Mouse (Mus musculus) neural tube, embryonic 14.5 days (tissue): ENCODE measurements around the gene Adam11. TPM values are rescaled to one million over a fixed set of nuclear protein-coding genes. Genes with fewer than 3 reads are reported as not detected.

Experiments used
- ATAC-seq: fragments of 200-750 bp; cut with Nextera tagmentation; 2 replicates; pipeline ENCODE4 v1.8.0; 2017; ENCODE audit warnings: low read depth, mild to moderate bottlenecking, moderate TSS enrichment, moderate library complexity
- H3K27ac ChIP-seq: fragments of 300-500 bp; sonication (generic); 2 replicates; pipeline ENCODE4 v1.5.1; 2014; ENCODE audit warnings: low read depth, mild to moderate bottlenecking, control low read depth, low read length, moderate library complexity, mixed read lengths
- H3K27me3 ChIP-seq: fragments of 300-500 bp; sonication (generic); 2 replicates; pipeline ENCODE4 v1.6.1; 2014; ENCODE audit warnings: low read length; ENCODE audit not compliant: control insufficient read depth, insufficient read depth
- H3K36me3 ChIP-seq: fragments of 300-500 bp; sonication (generic); 2 replicates; pipeline ENCODE4 v1.6.1; 2014; ENCODE audit warnings: low read length, mixed read lengths; ENCODE audit not compliant: control insufficient read depth, insufficient read depth
- H3K4me1 ChIP-seq: fragments of 300-500 bp; sonication (generic); 2 replicates; pipeline ENCODE4 v1.6.1; 2014; ENCODE audit warnings: low read length; ENCODE audit not compliant: control insufficient read depth, insufficient read depth
- H3K4me2 ChIP-seq: fragments of 300-500 bp; sonication (generic); 2 replicates; pipeline ENCODE4 v1.6.1; 2014; ENCODE audit warnings: mild to moderate bottlenecking, low read depth, low read length, control low read depth
- H3K4me3 ChIP-seq: fragments of 300-500 bp; sonication (generic); 2 replicates; pipeline ENCODE4 v1.5.1; 2014; ENCODE audit warnings: low read depth, low read length, control low read depth, mixed read lengths
- H3K9ac ChIP-seq: fragments of 300-500 bp; sonication (generic); replicated peaks from 2 replicates; pipeline ENCODE4 v1.6.1; 2014; ENCODE audit warnings: low read depth, mild to moderate bottlenecking, control low read depth, low read length, mixed read lengths
- H3K9me3 ChIP-seq: fragments of 300-500 bp; sonication (generic); 2 replicates; pipeline ENCODE4 v1.6.1; 2016; ENCODE audit warnings: low read length; ENCODE audit not compliant: control insufficient read depth
- WGBS: fragments of 180-500 bp; shearing (Covaris S2); extraction: QIAGEN DNeasy Blood & Tissue Kit; methylation state at CpG from one replicate; pipeline ENCODE4 v1.1.7; 2014; 5-methylcytosine and 5-hydroxymethylcytosine counted together
- polyA plus RNA-seq: library from polyadenylated mRNA; unstranded; fragments of >200 nt; fragmentation: Nextera tagmentation; extraction: Ambion mirVana; gene quantifications from 2 replicates; pipeline ENCODE4 v1.2.1, GENCODE M21; 2014

Adam11 gene
- polyA plus RNA-seq, 1 experiment from 2014 or later: 22.2 TPM

GRCm38 (mm10) chr11:102772771-102773700 is 11.8 kb downstream of the Adam11 start:
- Histone ChIP-seq H3K27ac (no peak overlapping the region; the same call in 1 of the 2 replicates), H3K4me3 (no peak overlapping the region), H3K36me3 (peaks cover 7% of the 10 kb centered on the region), H3K9me3 (no peaks in the 10 kb centered on the region), H3K4me1 (peaks cover 25% of the 10 kb centered on the region), H3K27me3 (no peaks in the 10 kb centered on the region), H3K4me2 (no peak overlapping the region), H3K9ac (no peak overlapping the region)
- 65% methylated on average over 18 of the region's 18 CpGs for WGBS
- no peak for ATAC-seq

GRCm38 (mm10) chr11:102773713-102774611 is 12.7 kb downstream of the Adam11 start:
- H3K36me3 ChIP-seq: peaks cover 7% of the 10 kb centered on the region
- peak overlapping the region; percentile 92 for H3K27ac ChIP-seq
- peak overlapping the region; percentile 87 for H3K4me2 ChIP-seq
- no peaks in the 10 kb centered on the region for H3K9me3 ChIP-seq
- peaks cover 25% of the 10 kb centered on the region for H3K4me1 ChIP-seq
- H3K9ac ChIP-seq: peak overlapping the region; percentile 90
- H3K27me3 ChIP-seq: no peaks in the 10 kb centered on the region
- ATAC-seq: peak; percentile 55
- H3K4me3 ChIP-seq: peak overlapping the region; percentile 60
- WGBS: under 1% methylated on average over 46 of the region's 46 CpGs

GRCm38 (mm10) chr11:102774621-102775141 is 13.4 kb downstream of the Adam11 start:
- peak overlapping the region; percentile 92 for H3K27ac ChIP-seq
- peak overlapping the region; percentile 90 for H3K9ac ChIP-seq
- WGBS: 1% methylated on average over 25 of the region's 25 CpGs
- peak overlapping the region; percentile 60 for H3K4me3 ChIP-seq
- no peaks in the 10 kb centered on the region for H3K9me3 ChIP-seq
- H3K4me1 ChIP-seq: peaks cover 25% of the 10 kb centered on the region
- H3K36me3 ChIP-seq: peaks cover 7% of the 10 kb centered on the region
- peak; percentile 85 for ATAC-seq
- H3K4me2 ChIP-seq: peak overlapping the region; percentile 87
- H3K27me3 ChIP-seq: no peaks in the 10 kb centered on the region

GRCm38 (mm10) chr11:102777598-102777997 is 16.4 kb downstream of the Adam11 start:
- H3K27me3 ChIP-seq: no peaks in the 10 kb centered on the region
- no peak overlapping the region for H3K27ac ChIP-seq
- H3K4me2 ChIP-seq: peak overlapping the region; percentile 27; the same call in 1 of the 2 replicates
- H3K9me3 ChIP-seq: no peaks in the 10 kb centered on the region
- WGBS: 34% methylated on average over 21 of the region's 21 CpGs
- peaks cover 22% of the 10 kb centered on the region for H3K4me1 ChIP-seq
- no peak overlapping the region for H3K4me3 ChIP-seq
- no peak for ATAC-seq
- H3K36me3 ChIP-seq: peaks cover 7% of the 10 kb centered on the region
- H3K9ac ChIP-seq: peak overlapping the region; percentile 12; the same call in 1 of the 2 replicates

GRCm38 (mm10) chr11:102778165-102778564 is 16.9 kb downstream of the Adam11 start:
- WGBS: 49% methylated on average over 14 of the region's 14 CpGs
- H3K4me2 ChIP-seq: no peak overlapping the region
- no peaks in the 10 kb centered on the region for H3K9me3 ChIP-seq
- H3K9ac ChIP-seq: no peak overlapping the region
- peaks cover 7% of the 10 kb centered on the region for H3K36me3 ChIP-seq
- no peak overlapping the region for H3K27ac ChIP-seq
- no peak overlapping the region for H3K4me3 ChIP-seq
- H3K27me3 ChIP-seq: no peaks in the 10 kb centered on the region
- peaks cover 19% of the 10 kb centered on the region for H3K4me1 ChIP-seq
- no peak for ATAC-seq

- Histone ChIP-seq H3K27me3 (no peaks in the 10 kb centered on the region), H3K9me3 (no peaks in the 10 kb centered on the region), H3K4me1 (peaks cover 15% of the 10 kb centered on the region), H3K9ac (no peak overlapping the region), H3K4me3 (no peak overlapping the region), H3K36me3 (peaks cover 7% of the 10 kb centered on the region), H3K4me2 (no peak overlapping the region), H3K27ac (no peak overlapping the region)
- WGBS: 48% methylated on average over 5 of the region's 5 CpGs
- no peak for ATAC-seq
These were observed 17.4 kb downstream of the Adam11 start for GRCm38 (mm10) chr11:102778597-102778996.

- 84% methylated on average over 8 of the region's 8 CpGs for WGBS
- no peak overlapping the region for H3K4me2 ChIP-seq
- no peak overlapping the region for H3K9ac ChIP-seq
- no peak for ATAC-seq
- peaks cover 14% of the 10 kb centered on the region for H3K4me1 ChIP-seq
- H3K4me3 ChIP-seq: no peak overlapping the region
- H3K9me3 ChIP-seq: no peaks in the 10 kb centered on the region
- no peaks in the 10 kb centered on the region for H3K27me3 ChIP-seq
- no peak overlapping the region for H3K27ac ChIP-seq
- peaks cover 7% of the 10 kb centered on the region for H3K36me3 ChIP-seq
These were observed 17.9 kb downstream of the Adam11 start for GRCm38 (mm10) chr11:102779081-102779638.

- Histone ChIP-seq H3K4me3 (no peak overlapping the region), H3K9ac (no peak overlapping the region), H3K27me3 (no peaks in the 10 kb centered on the region), H3K36me3 (peaks cover 7% of the 10 kb centered on the region), H3K27ac (no peak overlapping the region; the same call in 1 of the 2 replicates), H3K4me1 (peaks cover 14% of the 10 kb centered on the region), H3K9me3 (no peaks in the 10 kb centered on the region), H3K4me2 (no peak overlapping the region)
- ATAC-seq: no peak
- 83% methylated on average over 7 of the region's 7 CpGs for WGBS
These were observed 18.6 kb downstream of the Adam11 start for GRCm38 (mm10) chr11:102779824-102780223.
